Mouse (Mus musculus): ENCODE data around the gene Slain2. TPM values are rescaled to one million over a fixed set of nuclear protein-coding genes. Genes with fewer than 3 reads are reported as not detected.
A peak's percentile ranks its signal among the peaks of the same experiment; 100 is the strongest.
"Not testable (repeated sequence)": the region's sequence is repeated elsewhere in the genome, so short reads cannot be mapped to it uniquely, and the experiment has no call there.

Slain2 gene
- polyA plus RNA-seq, 1 experiment from 2014 or later: 11.8 TPM

DNA sequence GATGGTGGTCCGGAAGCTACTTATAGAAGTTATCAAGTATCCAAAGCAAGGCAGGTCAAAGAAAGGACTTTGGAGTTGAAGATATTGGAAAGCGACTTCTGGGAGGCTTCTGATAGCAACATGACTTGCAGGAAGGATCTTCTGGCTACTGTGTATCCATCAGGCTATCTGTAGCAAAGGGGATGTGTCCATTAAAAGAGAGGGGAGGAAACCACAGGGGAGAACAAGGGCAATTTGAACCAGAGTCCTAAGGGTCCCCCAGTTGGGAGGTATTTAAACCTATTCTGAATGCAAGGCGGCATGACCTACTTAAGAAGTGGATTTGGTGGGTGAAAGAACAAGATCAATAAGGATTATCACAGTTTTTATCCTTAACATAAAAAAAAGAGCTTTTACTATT lies 2.8 kb upstream of the Slain2 start:
- no peak overlapping the region for H3K4me2 ChIP-seq (replicated peaks; ENCODE audit: low read depth, low read length)
- no peak overlapping the region for H3K27ac ChIP-seq (ENCODE audit: low read length)
- no peak for ATAC-seq (ENCODE audit: low FRiP score, low TSS enrichment)
- no peak overlapping the region for H3K9ac ChIP-seq (replicated peaks; ENCODE audit: low read length)
- no peak overlapping the region for H3K4me3 ChIP-seq (ENCODE audit: low read length)
- WGBS: 93% methylated on average over 3 of the region's 3 CpGs
- H3K9me3 ChIP-seq (ENCODE audit: low read length): no peaks in the 10 kb centered on the region
- H3K27me3 ChIP-seq (ENCODE audit: insufficient read depth, low read length): no peaks in the 10 kb centered on the region
- H3K4me1 ChIP-seq (ENCODE audit: insufficient read depth, low read length): peaks cover 16% of the 10 kb centered on the region
- no peaks in the 10 kb centered on the region for H3K36me3 ChIP-seq (ENCODE audit: insufficient read depth, low read length)

DNA sequence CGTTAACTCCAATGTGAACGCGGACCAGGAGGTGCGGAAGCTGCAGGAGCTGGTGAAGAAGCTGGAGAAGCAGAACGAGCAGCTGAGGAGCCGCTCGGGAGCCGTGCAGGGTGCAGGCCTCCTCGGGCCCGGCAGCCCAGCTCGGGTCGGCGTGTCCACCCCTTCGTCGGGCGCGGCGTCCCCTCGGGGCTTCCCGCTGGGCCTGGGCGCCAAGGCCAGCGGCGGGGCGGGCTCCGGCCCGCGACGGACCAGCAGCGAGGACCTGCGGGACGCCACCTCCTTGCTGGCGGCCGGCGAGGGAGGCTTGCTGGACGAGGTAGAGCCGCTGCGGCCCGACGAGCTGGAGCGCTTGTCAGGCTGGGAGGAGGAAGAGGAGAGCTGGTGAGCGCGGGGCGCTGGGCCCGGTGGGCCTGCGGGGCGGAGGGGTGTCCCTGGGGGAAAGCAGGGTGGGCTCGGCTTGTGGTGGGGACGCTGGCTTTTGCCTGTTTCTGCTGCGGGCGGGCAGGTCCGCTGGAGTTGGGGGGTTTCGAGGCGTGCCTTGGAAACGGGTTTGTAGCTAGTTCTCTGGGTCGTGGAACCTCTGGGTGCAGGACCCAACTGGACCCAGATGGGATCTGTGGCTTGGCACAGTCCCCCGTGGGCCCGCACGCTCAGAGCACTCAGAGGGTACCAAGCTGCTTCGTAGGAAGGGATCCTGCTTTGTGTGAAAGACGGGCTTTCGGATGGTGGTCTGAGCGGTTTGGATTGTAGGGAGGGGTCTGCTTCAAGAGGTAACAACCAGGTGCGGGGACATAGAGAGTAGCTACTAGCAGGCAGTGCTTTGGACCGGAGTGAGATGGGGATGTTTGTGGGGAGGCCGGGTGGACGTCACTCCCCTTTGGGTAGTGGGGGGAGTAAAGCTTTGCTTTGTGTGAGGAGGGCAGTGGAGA lies 793 bp downstream of the Slain2 start:
- H3K9me3 ChIP-seq (ENCODE audit: low read length): no peaks in the 10 kb centered on the region
- ATAC-seq (ENCODE audit: low FRiP score, low TSS enrichment): peak; percentile 52
- no peaks in the 10 kb centered on the region for H3K36me3 ChIP-seq (ENCODE audit: insufficient read depth, low read length)
- H3K27me3 ChIP-seq (ENCODE audit: insufficient read depth, low read length): no peaks in the 10 kb centered on the region
- peak overlapping the region; percentile 96 for H3K4me3 ChIP-seq (ENCODE audit: low read length)
- peak overlapping the region; percentile 99 for H3K9ac ChIP-seq (replicated peaks; ENCODE audit: low read length)
- peak overlapping the region; percentile 87 for H3K4me2 ChIP-seq (replicated peaks; ENCODE audit: low read depth, low read length)
- peaks cover 28% of the 10 kb centered on the region for H3K4me1 ChIP-seq (ENCODE audit: insufficient read depth, low read length)
- under 1% methylated on average over 60 of the region's 66 CpGs for WGBS
- H3K27ac ChIP-seq (ENCODE audit: low read length): peak overlapping the region; percentile 99

DNA sequence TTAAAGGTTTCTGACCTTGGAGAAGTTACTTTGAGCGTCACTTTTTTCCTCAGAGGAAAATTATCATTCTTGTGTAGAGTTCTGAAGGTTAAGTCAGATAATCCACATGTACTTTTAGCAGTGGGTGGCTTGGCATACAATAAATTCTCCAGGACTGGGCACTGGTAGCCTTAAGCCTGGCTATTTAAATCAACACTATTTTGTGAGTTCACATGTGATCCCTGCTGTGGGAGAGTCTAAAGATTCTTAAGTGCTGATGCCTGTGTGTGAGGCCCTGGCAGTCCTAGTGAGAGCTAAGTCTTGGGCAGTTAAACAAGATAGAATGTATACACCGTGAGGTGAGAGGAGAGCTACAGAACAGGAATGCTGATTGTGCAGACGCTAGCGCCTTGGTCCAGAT lies 1.9 kb downstream of the Slain2 start:
- no peak overlapping the region; the same call in 1 of the 2 replicates for H3K27ac ChIP-seq (ENCODE audit: low read length)
- H3K4me1 ChIP-seq (ENCODE audit: insufficient read depth, low read length): peaks cover 28% of the 10 kb centered on the region
- peak overlapping the region; percentile 96 for H3K4me3 ChIP-seq (ENCODE audit: low read length)
- no peaks in the 10 kb centered on the region for H3K27me3 ChIP-seq (ENCODE audit: insufficient read depth, low read length)
- WGBS: 25% methylated on average over 4 of the region's 4 CpGs
- H3K36me3 ChIP-seq (ENCODE audit: insufficient read depth, low read length): no peaks in the 10 kb centered on the region
- ATAC-seq (ENCODE audit: low FRiP score, low TSS enrichment): no peak
- H3K9ac ChIP-seq (replicated peaks; ENCODE audit: low read length): peak overlapping the region; percentile 99
- peak overlapping the region; percentile 87 for H3K4me2 ChIP-seq (replicated peaks; ENCODE audit: low read depth, low read length)
- H3K9me3 ChIP-seq (ENCODE audit: low read length): no peaks in the 10 kb centered on the region

DNA sequence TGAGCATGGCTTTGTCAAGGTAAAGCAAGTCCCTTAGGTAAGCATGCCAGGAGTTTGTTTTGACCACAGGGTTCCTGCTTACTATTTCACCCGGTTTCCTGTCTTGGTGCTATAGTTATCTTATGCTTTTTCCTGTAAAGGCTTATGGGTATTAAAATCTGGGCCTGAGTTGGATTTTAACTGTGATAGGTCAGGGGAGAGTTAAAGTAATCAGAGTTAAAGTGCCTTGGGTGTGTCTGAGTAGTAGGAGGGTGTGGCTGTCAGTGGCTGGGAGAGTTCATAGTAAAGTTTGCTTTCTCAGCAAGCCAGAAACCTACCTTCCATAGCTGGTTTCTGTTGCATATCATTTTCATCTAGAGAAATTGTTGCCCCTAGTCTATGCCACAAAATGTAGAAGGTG lies 2.7 kb downstream of the Slain2 start:
- Histone ChIP-seq H3K4me1 (ENCODE audit: insufficient read depth, low read length) (peaks cover 28% of the 10 kb centered on the region), H3K27ac (ENCODE audit: low read length) (no peak overlapping the region), H3K9me3 (ENCODE audit: low read length) (no peaks in the 10 kb centered on the region), H3K4me2 (replicated peaks; ENCODE audit: low read depth, low read length) (peak overlapping the region; percentile 87), H3K4me3 (ENCODE audit: low read length) (no peak overlapping the region), H3K36me3 (ENCODE audit: insufficient read depth, low read length) (no peaks in the 10 kb centered on the region), H3K27me3 (ENCODE audit: insufficient read depth, low read length) (no peaks in the 10 kb centered on the region), H3K9ac (replicated peaks; ENCODE audit: low read length) (no peak overlapping the region)
- no peak for ATAC-seq (ENCODE audit: low FRiP score, low TSS enrichment)
- 35% methylated on average over 1 of the region's 1 CpGs for WGBS

DNA sequence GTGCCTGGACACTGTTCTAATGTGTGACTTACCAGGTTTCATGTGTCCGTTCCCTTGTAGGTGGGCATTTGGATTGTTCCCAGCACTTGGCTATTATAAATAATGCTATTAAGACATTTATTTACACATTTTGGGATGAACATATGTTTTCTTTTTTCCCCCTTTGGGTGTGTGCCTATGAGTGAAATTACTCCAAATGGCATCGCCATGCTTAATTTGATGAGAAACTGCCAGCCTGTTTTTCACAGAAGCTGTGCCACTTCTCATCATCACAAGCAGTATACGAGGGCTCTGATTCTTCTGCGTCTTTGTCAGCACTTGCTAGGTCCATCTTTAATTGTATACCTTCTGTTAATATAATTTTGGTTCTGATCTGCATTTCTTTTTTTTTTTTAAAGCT lies 6.3 kb downstream of the Slain2 start:
- Histone ChIP-seq H3K27me3 (ENCODE audit: insufficient read depth, low read length) (no peaks in the 10 kb centered on the region), H3K36me3 (ENCODE audit: insufficient read depth, low read length) (no peaks in the 10 kb centered on the region), H3K4me1 (ENCODE audit: insufficient read depth, low read length) (peaks cover 20% of the 10 kb centered on the region), H3K27ac (ENCODE audit: low read length) (no peak overlapping the region), H3K4me3 (ENCODE audit: low read length) (no peak overlapping the region), H3K9me3 (ENCODE audit: low read length) (no peaks in the 10 kb centered on the region), H3K4me2 (replicated peaks; ENCODE audit: low read depth, low read length) (no peak overlapping the region), H3K9ac (replicated peaks; ENCODE audit: low read length) (no peak overlapping the region)
- ATAC-seq (ENCODE audit: low FRiP score, low TSS enrichment): no peak
- 91% methylated on average over 4 of the region's 4 CpGs for WGBS

DNA sequence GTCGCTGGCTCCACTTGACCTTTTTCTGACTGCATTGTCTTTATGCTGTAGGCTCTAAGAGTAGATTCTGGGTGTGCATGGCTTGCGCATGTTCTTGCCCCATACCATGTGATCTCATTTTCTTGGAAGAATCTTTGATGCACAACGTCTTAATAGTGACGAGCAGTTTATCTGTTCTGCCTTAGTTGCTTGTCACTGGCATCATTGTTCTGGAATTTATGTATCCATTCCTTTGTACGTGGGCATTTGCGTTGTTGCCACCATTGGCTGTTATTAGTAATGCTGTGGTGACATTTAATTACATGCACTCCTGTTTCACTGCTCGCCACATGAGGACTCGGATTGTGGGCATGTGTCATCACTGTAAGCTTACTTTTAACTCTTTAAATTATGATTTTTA lies 7.1 kb downstream of the Slain2 start:
- no peak for ATAC-seq (ENCODE audit: low FRiP score, low TSS enrichment)
- Histone ChIP-seq H3K4me1 (ENCODE audit: insufficient read depth, low read length) (peaks cover 14% of the 10 kb centered on the region), H3K4me2 (replicated peaks; ENCODE audit: low read depth, low read length) (no peak overlapping the region), H3K27me3 (ENCODE audit: insufficient read depth, low read length) (no peaks in the 10 kb centered on the region), H3K9ac (replicated peaks; ENCODE audit: low read length) (no peak overlapping the region), H3K36me3 (ENCODE audit: insufficient read depth, low read length) (no peaks in the 10 kb centered on the region), H3K9me3 (ENCODE audit: low read length) (no peaks in the 10 kb centered on the region), H3K4me3 (ENCODE audit: low read length) (no peak overlapping the region), H3K27ac (ENCODE audit: low read length) (no peak overlapping the region)
- 88% methylated on average over 8 of the region's 8 CpGs for WGBS

DNA sequence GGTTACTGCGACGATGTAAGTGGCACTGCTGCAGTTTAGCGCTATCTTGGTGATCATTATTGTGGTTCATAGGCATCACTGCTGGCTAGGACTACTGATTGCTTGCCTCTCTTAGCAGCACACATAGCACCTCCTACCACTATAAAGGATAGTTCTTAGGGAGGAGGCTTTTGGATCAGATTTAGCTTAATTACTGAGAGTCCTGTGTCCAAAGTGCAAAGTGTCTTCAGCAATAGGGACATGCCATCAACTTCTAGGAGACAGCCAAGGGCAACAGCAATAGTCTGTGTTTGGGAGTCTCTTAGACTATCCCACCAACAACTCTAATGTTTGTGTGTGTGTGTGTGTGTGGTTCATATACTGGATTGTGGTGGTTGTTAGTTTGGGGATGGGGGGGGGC lies 8.7 kb downstream of the Slain2 start:
- 96% methylated on average over 3 of the region's 3 CpGs for WGBS
- H3K4me1 ChIP-seq (ENCODE audit: insufficient read depth, low read length): 0 out of 2 replicates have a peak, but pooled peaks cover 2% of the 10 kb centered on the region
- H3K9ac ChIP-seq (replicated peaks; ENCODE audit: low read length): no peak overlapping the region
- no peaks in the 10 kb centered on the region for H3K36me3 ChIP-seq (ENCODE audit: insufficient read depth, low read length)
- H3K9me3 ChIP-seq (ENCODE audit: low read length): no peaks in the 10 kb centered on the region
- no peak overlapping the region for H3K4me3 ChIP-seq (ENCODE audit: low read length)
- no peak for ATAC-seq (ENCODE audit: low FRiP score, low TSS enrichment)
- H3K4me2 ChIP-seq (replicated peaks; ENCODE audit: low read depth, low read length): no peak overlapping the region
- H3K27ac ChIP-seq (ENCODE audit: low read length): no peak overlapping the region
- no peaks in the 10 kb centered on the region for H3K27me3 ChIP-seq (ENCODE audit: insufficient read depth, low read length)

DNA sequence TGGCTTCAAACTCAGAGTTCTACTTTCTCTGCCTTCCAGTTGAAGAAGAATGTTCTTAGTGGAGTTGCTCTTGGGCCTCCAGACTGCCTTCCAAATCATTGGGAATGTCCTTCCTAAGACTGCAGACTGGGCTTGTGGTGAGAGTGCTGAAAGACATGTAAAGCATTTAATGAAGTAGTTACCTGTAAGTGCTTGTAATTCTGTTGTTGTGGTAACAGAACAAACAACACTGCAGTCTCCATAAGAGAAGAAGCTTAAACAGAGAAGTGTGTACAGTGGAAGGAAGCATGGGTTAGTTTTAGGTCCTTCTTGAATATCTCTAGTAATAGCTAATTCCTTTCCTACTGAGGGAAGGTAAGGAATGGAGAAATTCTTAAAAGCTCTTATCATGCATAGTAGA lies 13.0 kb downstream of the Slain2 start:
- no peaks in the 10 kb centered on the region for H3K36me3 ChIP-seq (ENCODE audit: insufficient read depth, low read length)
- no peak for ATAC-seq (ENCODE audit: low FRiP score, low TSS enrichment)
- H3K4me1 ChIP-seq (ENCODE audit: insufficient read depth, low read length): 0 out of 2 replicates have a peak, but pooled peaks cover 2% of the 10 kb centered on the region
- H3K4me2 ChIP-seq (replicated peaks; ENCODE audit: low read depth, low read length): no peak overlapping the region
- H3K27ac ChIP-seq (ENCODE audit: low read length): no peak overlapping the region
- no peaks in the 10 kb centered on the region for H3K27me3 ChIP-seq (ENCODE audit: insufficient read depth, low read length)
- no peak overlapping the region for H3K9ac ChIP-seq (replicated peaks; ENCODE audit: low read length)
- no peaks in the 10 kb centered on the region for H3K9me3 ChIP-seq (ENCODE audit: low read length)
- no peak overlapping the region for H3K4me3 ChIP-seq (ENCODE audit: low read length)

DNA sequence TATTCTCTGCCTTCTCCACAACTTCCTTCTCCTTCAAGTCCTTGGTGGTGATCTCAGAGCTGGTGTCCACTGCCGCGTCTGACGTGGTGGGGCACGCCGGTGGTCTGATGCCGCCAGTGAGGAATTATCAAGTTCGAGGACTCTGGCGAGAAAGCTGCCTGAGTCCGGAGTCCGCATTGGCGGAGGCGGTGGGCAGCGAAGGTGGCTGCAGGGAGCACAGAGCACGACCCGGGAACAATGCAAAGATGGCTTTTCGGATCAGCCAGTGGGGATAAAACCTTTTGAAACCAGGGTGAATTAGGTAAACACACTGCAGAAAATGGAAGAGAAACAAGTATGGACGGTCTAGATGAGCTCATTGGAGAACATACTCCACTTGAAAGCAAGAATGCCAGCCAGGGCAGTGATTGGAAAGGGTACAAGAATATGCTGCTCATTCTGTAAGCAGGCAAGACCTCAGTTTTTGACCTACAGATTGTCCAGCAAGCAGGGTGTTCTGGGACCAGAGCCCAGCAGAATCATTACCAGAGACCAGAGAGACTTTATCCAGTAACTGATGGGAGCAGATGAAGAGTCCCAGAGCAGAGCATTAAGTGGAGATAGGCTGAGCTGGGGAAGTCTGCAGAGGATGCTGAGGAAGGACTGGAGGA lies 19.0 kb downstream of the Slain2 start:
- Histone ChIP-seq H3K9ac (replicated peaks; ENCODE audit: low read length) (no peak overlapping the region), H3K4me2 (replicated peaks; ENCODE audit: low read depth, low read length) (no peak overlapping the region), H3K27ac (ENCODE audit: low read length) (no peak overlapping the region), H3K27me3 (ENCODE audit: insufficient read depth, low read length) (no peaks in the 10 kb centered on the region), H3K36me3 (ENCODE audit: insufficient read depth, low read length) (peaks cover 4% of the 10 kb centered on the region; the same call in 1 of the 2 replicates), H3K4me3 (ENCODE audit: low read length) (no peak overlapping the region), H3K9me3 (ENCODE audit: low read length) (no peaks in the 10 kb centered on the region), H3K4me1 (ENCODE audit: insufficient read depth, low read length) (no peaks in the 10 kb centered on the region)
- ATAC-seq (ENCODE audit: low FRiP score, low TSS enrichment): no peak
- 93% methylated on average over 17 of the region's 17 CpGs for WGBS

DNA sequence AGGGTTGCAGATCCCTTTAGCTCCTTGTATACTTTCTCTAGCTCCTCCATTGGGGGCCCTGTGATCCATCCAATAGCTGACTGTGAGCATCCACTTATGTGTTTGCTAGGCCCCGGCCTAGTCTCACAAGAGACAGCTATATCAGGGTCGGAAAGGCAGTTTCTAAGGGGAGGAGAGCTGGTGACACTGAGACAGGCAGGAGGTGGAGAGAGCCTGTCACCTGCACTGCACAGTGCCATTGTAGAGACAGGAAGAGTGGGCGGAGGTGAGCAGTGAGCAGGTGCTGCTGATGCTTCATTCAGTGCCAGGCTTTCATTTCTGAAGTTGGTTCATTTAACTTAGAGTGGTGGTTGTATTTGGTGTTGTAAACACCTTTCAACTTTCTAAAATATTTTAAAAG lies 24.3 kb downstream of the Slain2 start:
- not testable (repeated sequence) for ATAC-seq (ENCODE audit: low FRiP score, low TSS enrichment)

More for the DNA sequence above, 24.3 kb downstream of the Slain2 start:
- H3K9ac ChIP-seq (replicated peaks; ENCODE audit: low read length); H3K4me2 ChIP-seq (replicated peaks; ENCODE audit: low read depth, low read length); H3K9me3 ChIP-seq (ENCODE audit: low read length); H3K4me3 ChIP-seq (ENCODE audit: low read length); H3K27me3 ChIP-seq (ENCODE audit: insufficient read depth, low read length); H3K4me1 ChIP-seq (ENCODE audit: insufficient read depth, low read length); H3K27ac ChIP-seq (ENCODE audit: low read length); H3K36me3 ChIP-seq (ENCODE audit: insufficient read depth, low read length): not testable (repeated sequence)
- WGBS: 87% methylated on average over 3 of the region's 3 CpGs

Measured in kidney, embryonic 16.5 days (tissue).